Mouse (Mus musculus): ENCODE measurements around the gene Anxa9.

DNA sequence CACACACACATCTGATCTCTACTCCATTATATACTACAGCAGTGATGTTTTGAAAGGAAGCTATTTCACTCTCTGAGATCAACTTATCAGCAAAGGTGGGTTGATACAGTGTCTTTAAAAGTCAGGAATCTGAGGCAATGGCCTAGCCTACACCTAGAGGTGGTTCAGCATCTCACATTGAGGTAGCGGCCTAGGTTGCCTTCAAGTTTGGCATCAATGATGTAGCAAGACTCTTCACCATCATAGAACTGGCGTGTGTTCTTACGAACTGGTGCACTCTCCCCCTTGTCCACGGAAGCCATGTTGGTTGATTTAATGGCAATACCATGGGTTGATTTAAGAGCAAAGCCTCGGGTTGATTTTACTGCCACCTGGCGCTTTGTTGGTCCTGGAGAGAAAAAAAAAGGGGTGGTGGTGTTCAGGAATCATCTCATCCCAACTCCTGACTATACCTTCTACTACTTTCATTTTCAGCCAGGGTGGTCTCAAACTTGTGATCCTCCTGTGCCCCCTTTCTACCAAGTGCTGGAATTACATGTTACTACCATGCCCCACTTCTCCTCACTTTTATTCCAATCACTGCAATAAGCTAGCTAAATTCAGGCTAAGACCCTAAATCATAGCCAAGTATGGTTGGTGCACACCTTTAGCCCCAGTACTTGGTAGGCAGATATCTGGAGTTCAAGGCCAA lies 17.6 kb upstream of the Anxa9 start:
- no peak for TF ChIP-seq CTCF (IDR thresholded peaks at IDR 0.05; ENCODE audit: extremely low read depth, insufficient read depth, insufficient read length, insufficient replicate concordance)
- TF ChIP-seq POLR2A (IDR thresholded peaks at IDR 0.05; ENCODE audit: low read depth, low read length) = no peak

All from spleen, adult 2 months (tissue).